Mouse (Mus musculus): Measurements from ENCODE around the gene Tas2r135.

DNA sequence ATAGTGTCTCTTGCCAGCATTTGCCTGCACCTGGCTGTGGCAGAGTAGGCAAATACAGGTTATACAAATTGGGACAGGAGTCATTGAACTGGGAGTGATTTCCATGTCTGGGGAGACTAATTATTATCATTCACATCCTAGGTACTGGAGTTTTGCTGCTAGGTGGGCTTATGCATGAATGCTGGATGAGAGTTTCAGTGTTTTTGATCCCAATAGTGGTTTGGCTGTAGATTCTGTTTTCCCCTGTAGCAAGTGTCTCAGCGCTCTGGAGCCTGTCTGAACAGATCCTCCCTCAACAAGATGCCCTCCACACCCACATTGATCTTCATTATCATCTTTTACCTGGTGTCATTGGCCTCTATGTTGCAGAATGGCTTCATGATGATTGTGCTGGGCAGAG lies 5.3 kb upstream of the Tas2r135 start, which contains the start of gene Tas2r143:
- TF ChIP-seq CTCF (IDR thresholded peaks at IDR 0.05; ENCODE audit: insufficient read depth, low read depth, low read length) (no peak), POLR2A (IDR thresholded peaks at IDR 0.05; ENCODE audit: insufficient read depth, low read depth, low read length) (no peak)

All from olfactory bulb, adult 2 months (tissue).